Mouse (Mus musculus) stomach, postnatal 0 days (tissue): ENCODE results near the gene Map3k12.
A peak's percentile ranks its signal among the peaks of the same experiment; 100 is the strongest.

Experiments
- CTCF ChIP-seq: IDR thresholded peaks from 2 replicates; pipeline ENCODE4 v1.5.1; 2016; ENCODE audit warnings: antibody characterized with exemption, low read depth, mild to moderate bottlenecking, moderate library complexity
- EP300 ChIP-seq: optimal IDR thresholded peaks from 2 replicates; pipeline ENCODE3; 2016; ENCODE audit warnings: antibody characterized with exemption

DNA sequence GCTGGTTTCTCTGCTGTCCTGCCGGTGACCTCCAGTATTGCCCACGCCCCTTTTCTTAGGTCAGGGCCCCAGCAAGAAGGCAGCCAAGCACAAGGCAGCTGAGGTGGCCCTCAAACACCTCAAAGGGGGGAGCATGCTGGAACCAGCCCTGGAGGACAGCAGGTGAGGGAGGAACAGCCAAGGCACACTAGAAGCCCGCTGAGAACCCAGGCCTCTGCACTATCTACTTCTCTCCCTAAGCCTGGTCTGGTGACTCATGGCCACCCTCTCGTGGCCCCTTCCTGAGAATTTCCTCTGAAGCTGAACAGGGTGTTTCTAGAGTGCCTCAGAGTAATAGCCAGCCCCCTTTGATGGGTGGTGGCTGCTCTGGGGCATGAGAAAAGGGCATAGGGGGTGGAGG, 3.6 kb upstream of the Map3k12 start:
- 0 out of 2 replicates have a peak, but pooled peaks have one; percentile 5 for TF ChIP-seq CTCF
- no peak for TF ChIP-seq EP300
